Mouse (Mus musculus) hindbrain, embryonic 10.5 days (tissue): Measurements from ENCODE around the gene Wnt7a. TPM values are rescaled to one million over a fixed set of nuclear protein-coding genes. Genes with fewer than 3 reads are reported as not detected.

Source experiments
- polyA plus RNA-seq: library from polyadenylated mRNA; unstranded; fragments of >200 nt; fragmentation: Nextera tagmentation; extraction: Ambion mirVana; gene quantifications from 2 replicates; pipeline ENCODE4 v1.2.1, GENCODE M21; 2016

Gene Wnt7a
- polyA plus RNA-seq, 1 experiment from 2014 or later: 10.0 TPM

Other genes starting within 250 kb of the Wnt7a start
- 28.5 and 32.2 TPM in 2 replicates for gene Fbln2, start 198.9 kb downstream of the Wnt7a start, polyA plus RNA-seq
- gene Chchd4, start 62.2 kb upstream of the Wnt7a start, polyA plus RNA-seq: 26.7 and 34.2 TPM in 2 replicates
- gene Tmem43, start 62.3 kb upstream of the Wnt7a start, polyA plus RNA-seq: 61.9 and 62.7 TPM in 2 replicates
- 23.6 and 23.7 TPM in 2 replicates for gene Xpc, start 104.5 kb upstream of the Wnt7a start, polyA plus RNA-seq
- 340 and 380 TPM in 2 replicates for gene Lsm3, start 104.6 kb upstream of the Wnt7a start, polyA plus RNA-seq